Mouse (Mus musculus): ENCODE measurements around the gene Gm21834.

DNA sequence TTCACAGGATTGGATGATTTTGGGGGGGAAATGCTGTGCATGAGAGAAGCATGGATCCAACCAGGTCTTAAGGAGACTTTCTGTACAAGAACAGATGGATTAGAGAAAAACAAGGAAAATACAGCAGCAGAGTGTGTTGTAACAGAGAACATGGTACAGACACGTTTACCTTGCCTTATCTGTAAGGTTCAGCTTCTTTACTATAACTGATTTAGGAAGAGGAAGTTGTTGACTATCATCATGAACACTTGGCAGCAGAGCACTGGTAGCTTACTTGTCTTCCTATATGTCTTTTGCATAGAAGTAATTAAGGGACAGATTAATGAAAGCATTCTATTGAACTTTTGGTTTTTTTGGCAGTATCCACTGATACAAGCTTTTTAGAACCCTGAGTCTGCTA lies 16.0 kb upstream of the Gm21834 start:
- TF ChIP-seq CTCF (IDR thresholded peaks at IDR 0.05; ENCODE audit: low read depth): no peak
- no peak for TF ChIP-seq EP300 (IDR thresholded peaks at IDR 0.05; ENCODE audit: low read depth)
